Mouse (Mus musculus): ENCODE data around the gene Slc44a2.

The Slc44a2 gene

DNA sequence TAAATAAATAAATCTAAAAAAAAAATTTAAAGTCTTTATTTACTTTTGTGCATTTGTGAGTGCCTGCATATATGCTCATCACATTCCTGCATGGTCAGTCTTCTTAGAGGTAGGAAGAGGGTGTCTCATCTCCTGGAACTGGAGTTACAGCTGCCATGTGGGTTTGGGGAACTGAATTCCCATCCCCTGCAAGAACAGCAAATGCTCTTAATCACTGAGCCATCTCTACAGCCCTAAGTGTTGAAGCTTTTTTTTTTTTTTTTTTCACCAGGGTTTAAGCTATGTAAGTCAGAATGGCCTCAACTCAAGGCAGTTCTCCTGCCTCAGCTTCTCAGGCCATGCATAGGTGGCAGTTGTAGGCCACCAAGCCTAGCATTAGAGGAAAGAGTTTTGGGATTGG is 14.2 kb downstream of the Slc44a2 start:
- no peak for DNase-seq

DNA sequence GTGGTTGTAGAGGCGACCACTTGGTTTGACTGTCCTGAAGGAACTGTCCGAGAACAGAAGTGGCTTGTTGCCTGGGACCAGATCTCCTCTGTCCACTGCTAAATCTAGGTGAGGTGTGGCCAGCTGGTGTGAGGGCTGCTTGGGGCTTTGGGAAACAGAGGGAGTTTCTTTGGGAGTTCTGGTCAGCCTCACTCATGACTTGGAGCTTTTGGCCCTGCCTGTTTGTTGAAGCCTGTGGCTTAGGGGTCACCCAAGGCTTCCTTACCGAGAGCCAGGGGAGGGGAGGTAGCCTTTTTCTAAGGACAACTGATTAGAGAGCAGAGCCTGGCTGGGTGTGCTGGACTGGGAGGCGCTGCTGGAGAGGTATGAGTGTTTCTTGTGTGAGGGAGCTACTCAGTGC is 14.9 kb downstream of the Slc44a2 start:
- DNase-seq = peak; percentile 26

DNA sequence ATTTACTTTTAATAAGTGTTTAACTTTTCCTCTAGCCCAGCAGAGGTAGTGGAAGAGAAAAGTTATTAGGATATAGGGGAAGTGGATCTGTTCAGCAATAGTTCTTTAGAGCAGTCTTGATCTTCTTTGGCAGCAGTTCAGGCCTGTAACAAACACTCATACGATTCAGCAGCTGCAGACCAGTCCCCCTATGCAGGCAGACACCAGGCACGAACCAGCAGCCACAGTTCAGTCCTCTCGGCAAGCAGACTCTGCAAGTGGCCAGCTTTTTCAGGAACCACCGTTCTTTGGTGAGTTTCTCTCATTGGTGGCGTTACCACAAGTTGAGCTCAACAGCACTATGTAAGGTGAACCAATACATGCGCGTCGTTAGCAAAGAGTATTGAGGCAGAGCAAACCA is 16.0 kb downstream of the Slc44a2 start:
- DNase-seq = no peak

DNA sequence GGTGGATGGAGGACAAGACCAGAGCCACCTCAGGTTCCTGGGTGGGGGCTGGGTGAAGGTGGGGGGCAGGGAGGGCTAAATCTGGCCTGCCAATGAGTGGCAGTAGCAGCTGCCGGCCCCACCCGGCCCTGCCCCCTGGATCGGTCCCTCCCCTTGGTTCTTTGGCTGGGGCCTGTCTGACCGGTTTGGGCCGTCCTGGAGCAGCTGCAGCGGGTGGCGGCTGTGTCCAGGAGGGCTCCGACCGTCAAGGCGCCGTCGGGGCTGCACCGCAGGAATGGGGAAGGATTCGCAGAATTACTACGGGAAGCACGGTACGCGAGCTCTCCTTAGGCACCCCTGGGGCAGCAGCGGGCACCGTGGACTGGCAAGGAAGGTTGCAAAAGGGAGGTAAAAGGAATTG is 17.2 kb downstream of the Slc44a2 start:
- DNase-seq = peak; percentile 75

DNA sequence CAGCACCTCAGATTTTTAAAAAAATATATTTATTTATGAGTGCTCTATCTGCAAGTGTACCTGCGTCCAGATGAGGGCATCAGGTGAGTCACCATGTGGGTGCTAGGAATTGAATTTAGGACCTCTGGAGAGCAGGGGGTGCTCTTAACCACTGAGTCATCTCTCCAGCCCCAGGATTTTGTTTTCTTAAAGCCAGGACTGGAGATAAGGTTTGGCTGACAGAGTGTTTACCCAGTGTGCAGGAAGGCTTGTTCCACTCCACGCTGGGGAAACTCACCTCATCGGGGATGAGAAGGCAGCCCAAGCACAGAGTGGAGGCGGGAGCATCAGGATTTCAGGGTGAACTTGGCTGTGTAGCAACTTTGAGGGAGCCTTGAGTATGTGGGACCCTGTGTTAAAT is 19.9 kb downstream of the Slc44a2 start:
- DNase-seq = peak; percentile 68

DNA sequence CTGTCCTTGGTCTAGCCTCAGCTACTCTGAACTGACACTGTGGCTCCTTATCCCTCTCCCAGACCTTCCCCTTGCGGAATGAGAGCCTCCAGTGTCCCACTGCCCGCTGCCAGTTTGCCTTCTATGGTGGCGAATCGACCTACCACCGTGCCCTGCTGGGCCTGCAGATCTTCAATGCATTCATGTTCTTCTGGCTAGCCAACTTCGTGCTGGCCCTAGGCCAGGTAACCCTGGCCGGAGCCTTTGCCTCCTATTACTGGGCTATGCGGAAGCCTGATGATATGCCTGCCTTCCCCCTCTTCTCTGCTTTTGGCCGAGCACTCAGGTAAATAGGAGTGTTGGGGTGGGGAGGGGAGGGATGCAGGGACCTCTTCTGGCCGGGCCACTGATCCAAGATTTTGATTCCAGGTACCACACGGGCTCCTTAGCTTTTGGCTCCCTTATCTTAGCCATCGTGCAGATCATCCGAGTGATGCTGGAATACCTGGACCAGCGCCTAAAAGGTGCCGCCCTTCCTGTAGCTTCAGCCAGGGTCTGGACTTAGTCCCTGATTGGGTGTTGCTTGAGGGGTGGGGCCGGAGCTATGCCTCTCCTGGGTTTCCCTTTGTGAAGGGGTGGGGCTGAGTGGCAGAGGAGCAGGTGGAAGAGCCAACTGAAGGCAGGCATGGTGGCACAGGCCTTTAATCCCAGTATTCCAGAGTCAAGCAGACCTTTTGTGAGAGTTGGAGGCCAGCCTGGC is 26.3 kb downstream of the Slc44a2 start:
- peak; percentile 69 for DNase-seq

DNA sequence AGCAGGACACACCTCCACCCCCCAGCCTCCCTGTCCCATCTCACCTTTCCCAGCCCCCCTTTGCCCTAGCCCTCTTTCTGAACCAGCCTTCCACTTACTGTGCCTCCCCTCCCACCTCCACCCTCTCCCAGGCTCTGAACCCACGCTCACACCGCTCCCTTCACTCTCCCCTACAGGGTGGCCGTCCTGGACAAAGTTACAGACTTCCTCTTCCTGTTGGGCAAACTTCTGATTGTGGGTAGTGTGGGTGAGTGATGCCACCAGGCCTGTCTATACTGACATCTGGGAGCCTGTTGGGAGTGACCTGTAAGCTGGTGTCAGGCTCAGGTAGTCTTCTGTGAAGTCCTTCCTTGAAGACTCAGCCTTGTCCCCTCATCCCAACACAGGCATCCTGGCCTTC is 27.7 kb downstream of the Slc44a2 start:
- no peak for DNase-seq

DNA sequence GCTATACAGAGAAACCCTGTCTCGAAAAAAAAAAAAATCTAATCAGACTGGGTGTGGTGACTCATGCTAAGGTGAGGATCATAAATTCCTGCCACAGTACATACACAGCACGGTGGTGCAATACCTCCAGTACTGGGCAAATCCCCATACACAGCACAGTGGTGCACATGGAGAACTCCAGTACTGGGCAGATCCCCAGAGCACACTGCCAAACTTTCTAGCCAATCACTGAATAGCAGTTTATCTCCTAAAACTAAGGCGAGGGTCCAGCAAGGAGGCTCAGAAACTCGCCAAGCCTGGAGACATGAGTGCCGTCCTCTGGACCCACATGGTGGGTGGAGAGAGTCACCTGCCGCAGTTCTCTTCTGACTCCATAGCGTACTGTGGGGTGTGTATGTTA is 30.7 kb downstream of the Slc44a2 start:
- peak; percentile 50 for DNase-seq

DNA sequence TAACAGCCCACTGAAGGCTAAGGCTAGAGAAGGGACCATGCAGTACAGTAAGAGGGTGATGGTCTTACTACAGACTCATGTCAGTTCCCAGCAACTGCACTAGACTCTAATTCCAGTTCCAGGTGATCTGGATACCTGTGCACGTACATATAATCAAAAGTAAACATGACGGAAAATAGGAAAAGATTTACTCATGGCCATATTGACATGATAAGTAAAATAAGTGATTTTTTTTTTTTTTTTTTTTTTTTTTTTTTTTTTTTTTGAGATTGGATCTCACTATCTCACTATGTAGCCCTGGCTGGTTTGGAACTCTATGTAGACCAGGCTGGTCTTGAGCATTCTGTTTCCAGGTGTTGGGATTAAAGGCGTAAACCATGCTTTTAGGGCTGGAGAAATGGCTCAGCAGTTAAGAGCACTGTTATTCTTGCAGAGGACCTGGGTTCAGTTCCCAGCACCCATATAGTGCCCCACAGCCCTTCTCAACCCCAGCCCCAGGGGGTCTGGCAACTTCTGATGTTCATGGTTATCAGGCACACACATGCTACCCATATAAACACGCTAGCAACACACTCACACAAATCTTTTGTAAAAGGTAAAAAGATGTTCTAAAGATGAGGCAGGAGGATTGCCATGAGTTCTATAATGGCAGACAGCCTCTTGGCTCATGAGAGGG is 31.3 kb downstream of the Slc44a2 start:
- DNase-seq = no peak

DNA sequence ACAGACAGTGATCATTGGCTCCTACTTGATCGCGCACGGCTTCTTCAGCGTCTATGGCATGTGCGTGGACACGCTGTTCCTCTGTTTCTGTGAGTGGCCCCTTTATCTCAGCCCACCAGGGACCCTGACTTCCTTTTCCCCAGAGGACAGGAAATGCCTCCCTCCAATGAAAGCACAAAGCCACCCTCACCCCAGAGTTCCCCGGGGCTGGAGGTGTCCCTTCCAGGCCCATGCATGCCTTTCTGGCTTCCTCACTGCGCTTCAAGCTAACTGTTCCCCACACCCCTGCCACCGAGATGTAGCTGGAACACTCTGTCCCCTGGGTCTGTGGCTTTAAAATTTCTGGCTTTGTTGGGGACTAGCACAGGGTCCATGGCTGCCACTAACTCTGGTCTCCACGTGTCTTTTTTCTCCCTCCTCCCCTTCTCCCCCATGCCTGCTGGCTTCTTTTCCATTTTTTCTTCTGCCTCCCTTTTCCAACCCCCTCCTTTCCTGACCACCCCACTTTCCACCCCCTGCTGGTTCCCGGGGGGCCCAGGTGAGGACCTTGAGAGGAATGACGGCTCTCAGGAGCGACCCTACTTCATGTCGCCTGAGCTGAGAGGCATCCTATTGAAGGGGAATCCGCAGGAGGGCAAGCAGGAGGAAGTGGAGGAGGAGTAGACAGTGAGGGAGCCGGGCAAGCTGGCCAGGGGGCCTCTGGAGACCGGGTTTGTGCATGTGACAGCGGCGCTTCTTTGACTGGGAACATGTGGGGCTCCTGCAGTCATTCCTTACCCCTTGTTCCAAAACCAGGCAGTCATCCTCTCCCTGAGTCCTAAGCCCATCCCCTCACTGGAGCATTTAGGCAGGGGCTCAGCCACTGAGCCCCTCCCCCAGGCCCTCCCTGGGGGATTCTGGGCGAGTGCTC is 32.2 kb downstream of the Slc44a2 start:
- peak; percentile 40 for DNase-seq

DNA sequence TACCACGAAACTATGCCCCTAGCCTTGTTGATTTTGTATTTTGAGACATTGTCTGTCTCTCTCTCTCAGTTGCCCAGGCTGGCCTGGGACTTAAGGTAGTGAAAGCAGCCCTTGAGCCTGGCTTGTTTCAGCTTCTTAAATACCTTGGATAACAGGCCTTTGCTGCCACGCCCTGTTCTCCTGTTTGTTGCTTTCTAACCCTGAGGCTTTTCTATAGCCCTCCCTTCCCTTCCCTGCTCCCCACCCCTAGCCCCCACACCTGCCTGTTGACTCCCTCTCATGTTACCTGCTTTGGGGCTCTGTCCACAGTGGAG is 32.8 kb downstream of the Slc44a2 start:
- DNase-seq = peak; percentile 47

DNA sequence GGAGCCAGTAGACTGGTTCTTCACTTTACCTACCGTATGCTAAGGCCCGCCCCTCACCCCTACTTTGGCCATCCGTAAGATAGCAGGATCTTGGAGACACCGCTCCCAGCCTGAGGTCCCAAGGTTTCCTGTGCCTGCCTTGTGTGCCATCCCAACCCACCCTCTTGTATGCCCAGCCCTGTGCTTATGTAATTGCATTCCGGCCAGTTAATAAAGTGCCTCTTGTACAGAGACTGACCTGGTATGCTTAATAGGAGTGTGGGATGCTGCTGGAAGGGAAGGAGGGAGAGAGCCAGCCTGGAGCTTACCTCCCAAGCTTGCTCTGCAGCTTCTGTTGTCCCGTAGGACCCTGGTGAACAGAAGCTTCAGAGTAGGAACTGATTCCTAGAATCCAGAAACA is 34.3 kb downstream of the Slc44a2 start:
- peak; percentile 78 for DNase-seq

DNA sequence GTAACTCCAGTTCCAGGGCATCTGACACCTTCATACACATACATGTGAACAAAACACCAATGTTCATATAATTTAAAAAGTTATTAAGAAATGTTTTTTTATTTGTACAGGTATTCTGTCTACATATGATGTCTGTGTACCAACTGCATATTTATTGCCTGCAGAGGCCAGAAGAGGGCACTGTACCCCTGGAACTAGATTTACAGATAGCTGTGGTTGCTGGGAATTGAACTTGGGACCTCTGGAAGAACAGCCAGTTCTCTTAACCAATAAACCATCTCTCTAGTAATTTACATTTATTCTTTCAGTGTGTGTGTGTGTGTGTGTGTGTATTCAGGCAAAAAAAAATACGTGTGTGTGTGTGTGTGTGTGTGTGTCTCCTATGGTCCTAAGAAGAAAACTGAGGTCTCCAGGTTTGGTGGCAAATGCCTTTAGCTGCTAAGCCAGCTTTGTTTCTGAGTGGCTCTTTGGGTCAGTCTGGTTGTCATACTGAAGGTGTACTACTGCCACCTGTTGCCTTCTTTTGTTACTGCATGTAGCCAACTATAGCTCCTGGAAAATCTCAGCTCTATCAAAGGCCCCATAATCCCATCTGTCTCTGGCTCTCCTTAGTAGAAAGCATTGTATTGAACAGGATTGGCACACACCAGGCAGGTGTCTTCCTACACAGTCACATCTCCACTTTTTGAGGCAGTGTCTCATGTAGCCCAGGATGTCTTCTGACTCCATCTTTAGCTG is 36.7 kb downstream of the Slc44a2 start:
- DNase-seq = peak; percentile 91

DNA sequence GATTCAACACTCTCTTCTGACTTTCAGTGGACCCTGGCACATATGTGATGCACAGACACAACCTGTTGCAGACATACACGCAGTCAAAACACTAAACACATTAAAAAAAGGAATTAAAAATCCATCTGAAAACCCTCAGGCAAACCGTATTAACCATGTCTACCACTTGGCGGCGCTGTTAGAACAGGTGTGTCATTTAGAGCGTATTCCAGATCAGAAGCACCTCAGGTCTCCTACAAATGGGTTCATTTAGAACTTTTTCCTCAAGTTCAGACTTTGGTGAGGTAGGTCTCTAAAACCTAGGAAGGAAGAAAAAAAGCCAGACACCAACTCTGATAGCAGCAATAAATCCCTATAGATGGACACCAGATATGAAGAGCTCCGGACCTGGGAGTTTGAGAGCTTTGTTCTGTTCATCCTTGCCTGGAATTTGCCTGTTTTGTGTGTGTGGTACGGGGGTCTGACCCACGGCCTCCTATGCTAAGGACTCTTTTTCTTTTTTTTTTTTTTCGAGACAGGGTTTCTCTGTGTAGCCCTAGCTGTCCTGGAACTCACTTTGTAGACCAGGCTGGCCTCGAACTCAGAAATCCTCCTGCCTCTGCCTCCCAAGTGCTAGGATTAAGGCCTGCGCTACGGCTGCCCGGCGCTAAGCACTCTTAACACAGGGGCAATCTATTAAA is 46.2 kb downstream of the Slc44a2 start:
- DNase-seq = peak; percentile 88

DNA sequence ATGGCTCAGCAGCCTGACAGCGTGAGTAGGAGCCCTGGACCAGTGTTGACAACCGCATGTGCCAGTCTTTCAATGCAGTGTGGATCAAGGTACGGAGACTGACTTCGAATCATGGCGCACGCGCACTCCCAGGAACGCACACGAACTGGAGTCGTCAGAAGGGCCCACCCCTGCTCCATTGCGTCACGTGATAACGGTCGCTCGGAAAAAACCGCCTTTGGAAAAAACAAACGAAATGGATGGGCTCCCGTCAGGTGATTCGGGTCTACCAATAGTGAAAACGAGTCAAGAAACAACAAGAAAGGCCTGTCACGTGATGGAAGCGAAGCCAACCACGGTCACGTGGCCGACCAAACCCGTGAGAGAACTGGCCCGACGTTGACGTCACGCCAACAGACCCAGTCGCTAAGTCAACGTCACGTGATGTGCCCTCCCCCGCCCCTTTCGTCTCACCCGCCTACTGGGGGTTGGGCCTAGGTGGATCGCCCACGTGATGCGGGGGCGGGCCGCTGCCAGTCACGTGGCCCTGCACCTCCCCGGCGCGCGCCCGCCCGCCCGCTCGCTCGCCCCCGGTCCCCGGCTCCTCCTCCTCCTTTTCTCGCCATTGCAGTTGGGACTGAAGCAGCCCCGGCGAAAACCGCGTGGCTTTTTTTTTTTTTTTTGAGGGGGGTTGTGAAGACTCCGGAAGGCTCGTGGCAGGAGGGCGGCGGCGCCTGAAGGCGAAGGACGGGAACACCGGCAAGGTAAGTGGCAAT is 47.0 kb downstream of the Slc44a2 start, which contains the start of gene Ilf3:
Gene Ilf3, plus strand, starts transcription at position 515 of the 755 bp plus-strand sequence.
- DNase-seq = peak; percentile 100

DNA sequence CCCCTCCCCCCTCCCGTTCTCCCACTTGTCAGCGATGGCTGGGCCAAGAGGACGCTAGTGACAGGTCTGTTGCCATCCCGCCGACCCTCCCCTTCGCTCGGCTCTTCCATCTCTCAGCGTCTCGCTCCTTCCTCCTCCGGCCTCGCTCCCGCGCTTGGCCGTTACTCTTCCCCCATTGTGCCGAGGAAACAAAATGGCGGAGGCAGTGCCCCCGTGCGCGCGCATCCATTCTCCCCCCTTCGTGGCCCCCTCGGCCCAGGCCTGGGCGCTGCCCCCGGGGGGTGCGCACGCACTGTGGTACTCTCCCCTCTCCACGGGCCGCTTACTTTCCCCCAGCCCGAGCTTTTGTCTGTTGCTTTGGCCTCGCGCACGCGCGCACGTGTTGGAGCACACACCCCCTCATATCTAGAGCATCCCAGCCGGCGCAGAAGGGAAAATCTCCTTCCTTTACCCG is 47.7 kb downstream of the Slc44a2 start:
- peak; percentile 58 for DNase-seq

DNA sequence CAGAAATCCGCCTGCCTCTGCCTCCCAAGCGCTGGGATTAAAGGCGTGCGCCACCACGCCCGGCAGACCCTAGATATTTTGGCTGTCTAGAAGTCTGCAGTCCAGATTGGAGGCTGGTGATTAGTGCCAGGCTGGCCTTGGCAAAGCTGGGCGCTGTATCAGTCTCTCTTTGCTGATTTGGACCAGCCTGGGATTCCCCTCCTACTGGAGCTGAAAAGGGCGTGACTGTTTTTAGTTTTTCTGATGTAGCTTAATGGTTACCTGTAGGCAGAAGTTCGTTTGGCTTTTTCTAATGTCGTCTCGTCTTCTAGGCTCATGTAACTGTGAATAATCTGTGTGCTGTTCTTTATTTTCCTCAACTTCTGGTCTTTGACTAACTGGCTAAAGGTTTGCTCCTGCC is 48.6 kb downstream of the Slc44a2 start:
- no peak for DNase-seq

DNA sequence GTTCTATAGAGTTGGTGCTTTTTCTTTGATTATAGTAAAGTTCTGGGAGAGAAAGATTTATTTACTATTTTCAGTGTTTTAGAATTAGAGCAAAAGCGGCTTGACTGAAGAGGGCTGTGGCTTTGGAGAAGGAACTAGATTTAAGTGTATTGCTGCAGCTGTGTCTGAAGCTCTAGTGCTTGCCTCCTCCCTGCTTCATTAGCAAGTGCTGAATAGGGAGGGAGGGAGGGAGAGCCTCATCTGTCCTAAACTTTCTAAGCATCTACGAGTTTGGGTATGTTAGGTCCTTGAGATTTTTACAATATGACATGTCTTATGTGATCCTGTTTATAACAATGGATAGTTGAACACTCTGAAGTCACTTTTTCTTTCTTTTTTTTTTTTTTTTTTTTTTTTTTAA is 50.4 kb downstream of the Slc44a2 start:
- no peak for DNase-seq

DNA sequence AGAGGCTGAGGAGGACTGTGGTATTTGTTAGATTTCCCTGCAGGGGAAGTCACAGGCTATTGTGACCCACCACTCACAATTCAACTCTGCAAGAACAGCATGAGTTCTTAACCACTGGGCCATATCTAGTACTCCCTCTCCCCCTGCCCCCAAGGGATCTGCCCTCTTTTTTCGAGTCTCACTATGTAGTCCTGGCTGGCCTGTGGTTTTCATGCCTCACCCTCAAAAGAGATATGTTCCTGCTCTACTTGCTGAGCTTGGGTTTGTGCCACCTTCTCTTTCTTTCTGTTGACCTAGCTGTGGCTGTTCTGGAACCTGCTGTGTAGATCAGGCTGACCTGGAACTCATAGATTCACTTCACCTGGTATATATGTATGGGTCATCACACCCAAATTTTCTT is 52.0 kb downstream of the Slc44a2 start:
- DNase-seq = no peak

DNA sequence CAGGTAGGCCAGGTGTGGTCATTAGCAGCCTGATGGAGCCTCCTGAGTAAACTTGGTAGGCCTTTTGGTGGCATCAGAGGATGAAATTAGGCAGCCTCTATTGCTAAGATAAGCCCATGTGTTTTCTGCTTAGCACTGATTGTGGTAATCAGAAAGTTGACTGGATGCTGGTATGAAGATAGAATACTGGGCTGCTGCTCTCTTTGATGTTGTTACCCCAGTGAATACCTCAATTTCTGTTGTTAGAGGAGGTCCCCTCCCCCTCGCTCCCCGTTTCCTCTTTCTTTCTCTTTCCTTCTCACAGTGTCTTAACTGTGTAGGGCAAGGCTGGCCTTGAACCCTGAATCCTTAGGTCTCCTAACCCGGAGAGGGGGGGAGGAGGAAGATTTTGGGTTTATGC is 58.7 kb downstream of the Slc44a2 start:
- peak; percentile 13 for DNase-seq

DNA sequence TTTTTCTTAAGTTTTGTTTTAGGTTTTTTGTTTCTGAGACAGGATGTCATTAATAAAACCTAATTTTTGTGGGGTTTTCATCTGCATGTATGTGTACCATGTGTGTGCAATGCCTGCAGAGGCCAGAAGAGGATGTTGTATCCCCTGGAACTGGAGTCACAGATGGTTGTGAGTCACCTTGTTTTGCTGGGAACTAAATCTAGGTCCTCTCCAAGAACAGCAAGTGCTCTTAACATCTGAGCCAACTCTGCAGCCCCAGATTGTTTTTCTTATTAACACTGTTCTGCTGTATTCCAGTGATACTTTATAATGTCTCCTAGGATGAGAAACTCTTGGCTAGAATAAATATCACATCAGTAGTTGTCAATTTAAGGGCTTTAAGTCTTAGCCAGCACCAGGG is 60.4 kb downstream of the Slc44a2 start:
- no peak for DNase-seq

DNA sequence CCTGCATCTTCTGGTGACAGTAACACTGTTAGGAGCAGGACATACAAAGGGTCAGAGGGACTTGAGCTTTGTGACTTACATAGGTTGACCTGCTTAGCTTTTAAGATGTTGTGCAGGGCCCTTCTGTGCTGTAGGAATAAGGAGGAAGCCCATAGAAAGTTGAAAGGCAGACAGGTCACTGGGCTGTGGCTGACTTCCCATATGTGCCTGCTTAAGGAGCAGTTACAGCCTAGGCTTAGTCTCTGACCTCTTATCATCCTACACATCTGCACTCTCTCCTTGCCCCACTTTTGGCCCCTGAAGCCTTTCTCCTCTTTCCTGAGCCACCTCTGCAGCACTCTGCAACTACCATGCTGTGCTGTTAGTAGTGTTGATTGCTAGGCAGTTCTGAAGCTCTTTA is 63.5 kb downstream of the Slc44a2 start:
- no peak for DNase-seq

All from lung, postnatal 36 days (tissue).